Mouse (Mus musculus): ENCODE measurements around the gene Dtnbp1.

DNA sequence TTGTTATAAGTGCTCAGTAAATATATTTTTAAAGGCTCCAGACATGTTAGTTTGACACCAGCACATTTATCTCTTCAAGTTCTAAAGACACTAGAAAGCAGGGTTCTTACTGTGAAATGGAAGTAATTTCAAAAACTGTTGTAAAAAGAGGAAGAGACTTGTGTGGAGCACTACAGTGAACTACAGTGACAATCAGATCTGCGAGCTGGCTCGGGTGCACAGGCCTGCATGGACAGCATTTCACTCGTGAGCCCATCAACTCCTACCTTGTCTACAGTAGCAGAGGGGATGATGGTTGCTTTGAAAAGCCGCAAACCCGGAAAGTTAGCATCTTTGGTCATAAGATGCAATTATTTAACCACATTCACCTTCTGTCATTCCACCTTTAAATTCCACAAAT lies 5.6 kb downstream of the Dtnbp1 start:
- TF ChIP-seq CTCF (IDR thresholded peaks at IDR 0.05; ENCODE audit: insufficient read depth, low read depth, low read length) (no peak), POLR2A (IDR thresholded peaks at IDR 0.05; ENCODE audit: insufficient read depth, low read depth, low read length) (no peak)

All from olfactory bulb, adult 2 months (tissue).